Mouse (Mus musculus): Measurements from ENCODE around the gene Pop4.

- TF ChIP-seq E2F4 (IDR thresholded peaks at IDR 0.05; ENCODE audit: borderline replicate concordance, low read depth, low read length) (no peak), CHD2 (IDR thresholded peaks at IDR 0.05; ENCODE audit: low read length) (no peak), TAL1 (IDR thresholded peaks at IDR 0.05; ENCODE audit: low read length) (no peak), MXI1 (IDR thresholded peaks at IDR 0.05; ENCODE audit: low read depth, low read length) (no peak), CTCF (IDR thresholded peaks at IDR 0.05 in 2 of 3, conservative IDR thresholded peaks at IDR 0.05 in 1 of 3; ENCODE audit: control insufficient read depth in 1 of 3, insufficient read depth in 1 of 3, low read depth in 2 of 3, low read length in 3 of 3, poor library complexity in 1 of 3, severe bottlenecking in 1 of 3) (no peak)
Observed at GRCm38 (mm10) chr7:38320641-38321040, 49.4 kb upstream of the Pop4 start.
